Mouse (Mus musculus) hindbrain, embryonic 11.5 days (tissue): ENCODE data around the gene Naaladl1. TPM values are rescaled to one million over a fixed set of nuclear protein-coding genes. Genes with fewer than 3 reads are reported as not detected.
A peak's percentile ranks its signal among the peaks of the same experiment; 100 is the strongest.
"Not testable (repeated sequence)": the region's sequence is repeated elsewhere in the genome, so short reads cannot be mapped to it uniquely, and the experiment has no call there.

ENCODE experiments used
- ATAC-seq: fragments of 200-750 bp; cut with Nextera tagmentation; 2 replicates; pipeline ENCODE4 v1.8.0; 2017; ENCODE audit warnings: mild to moderate bottlenecking, moderate TSS enrichment, moderate library complexity; ENCODE audit not compliant: low FRiP score
- DNase-seq: peaks from one replicate; pipeline ENCODE4 v3.0.0-alpha.2; 2015; ENCODE audit warnings: low spot score
- H3K27ac ChIP-seq: fragments of 300-500 bp; sonication (generic); 2 replicates; pipeline ENCODE4 v1.5.1; 2014; ENCODE audit warnings: mild to moderate bottlenecking, low read depth, low read length
- H3K27me3 ChIP-seq: fragments of 300-500 bp; sonication (generic); 2 replicates; pipeline ENCODE4 v1.6.1; 2014; ENCODE audit warnings: mild to moderate bottlenecking, low read length, moderate library complexity, mixed read lengths; ENCODE audit not compliant: control insufficient read depth, insufficient read depth
- H3K36me3 ChIP-seq: fragments of 300-500 bp; sonication (generic); 2 replicates; pipeline ENCODE4 v1.6.1; 2014; ENCODE audit warnings: mild to moderate bottlenecking, low read length, moderate library complexity, mixed read lengths; ENCODE audit not compliant: control insufficient read depth, insufficient read depth
- H3K4me1 ChIP-seq: fragments of 300-500 bp; sonication (generic); replicated peaks from 2 replicates; pipeline ENCODE4 v1.6.1; 2014; ENCODE audit warnings: low read length, mixed read lengths; ENCODE audit not compliant: control insufficient read depth, insufficient read depth
- H3K4me2 ChIP-seq: fragments of 300-500 bp; sonication (generic); replicated peaks from 2 replicates; pipeline ENCODE4 v1.6.1; 2014; ENCODE audit warnings: mild to moderate bottlenecking, low read depth, low read length
- H3K4me3 ChIP-seq: fragments of 300-500 bp; sonication (generic); 2 replicates; pipeline ENCODE4 v1.5.1; 2014; ENCODE audit warnings: low read depth, low read length
- H3K9ac ChIP-seq: fragments of 300-500 bp; sonication (generic); 2 replicates; pipeline ENCODE4 v1.6.1; 2014; ENCODE audit warnings: low read depth, low read length
- H3K9me3 ChIP-seq: fragments of 300-500 bp; sonication (generic); 2 replicates; pipeline ENCODE4 v1.6.1; 2016; ENCODE audit warnings: low read length; ENCODE audit not compliant: control insufficient read depth
- WGBS: fragments of 180-500 bp; shearing (Covaris S2); extraction: QIAGEN DNeasy Blood & Tissue Kit; methylation state at CpG from one replicate; pipeline ENCODE4 v1.1.7; 2014; 5-methylcytosine and 5-hydroxymethylcytosine counted together
- polyA plus RNA-seq: library from polyadenylated mRNA; unstranded; fragments of >200 nt; fragmentation: Nextera tagmentation; extraction: Ambion mirVana; gene quantifications from 2 replicates; pipeline ENCODE4 v1.2.1, GENCODE M21; 2014

The Naaladl1 gene
- polyA plus RNA-seq, 1 experiment from 2014 or later, result 0.59 TPM

DNA sequence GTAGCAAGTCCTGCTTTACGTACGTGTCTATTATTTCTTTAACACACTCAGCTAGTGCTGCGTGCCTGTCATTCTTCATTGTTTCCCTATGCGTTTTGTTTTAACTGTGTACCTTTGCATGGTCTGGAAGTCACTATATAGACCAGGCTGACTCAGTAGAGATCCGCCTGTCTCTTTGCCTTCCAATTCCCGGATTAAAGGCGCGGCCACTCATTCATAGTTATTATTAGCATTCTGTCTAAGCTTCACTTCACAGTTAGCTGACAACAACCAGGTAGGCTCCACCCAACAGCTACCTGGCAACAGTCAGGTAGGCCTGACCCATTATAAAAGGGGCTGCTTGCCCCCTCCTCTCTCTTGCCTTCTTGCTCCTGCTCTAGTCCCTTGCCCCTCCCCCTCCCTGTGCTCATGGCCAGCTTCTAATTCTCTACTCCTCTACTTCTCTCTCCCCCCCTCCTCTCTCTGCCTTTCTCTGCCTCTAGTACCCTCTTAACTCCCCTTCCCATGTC lies 13.1 kb downstream of the Naaladl1 start:
- WGBS, result 2% methylated on average over 8 of the region's 8 CpGs
- Histone ChIP-seq H3K9ac (peak overlapping the region; percentile 90), H3K36me3 (peaks cover 6% of the 10 kb centered on the region; the same call in 1 of the 2 replicates), H3K27me3 (no peaks in the 10 kb centered on the region), H3K9me3 (no peaks in the 10 kb centered on the region), H3K27ac (peak overlapping the region; percentile 95), H3K4me1 (peaks cover 11% of the 10 kb centered on the region), H3K4me2 (peak overlapping the region; percentile 94), H3K4me3 (peak overlapping the region; percentile 57)
- ATAC-seq (peak; percentile 70), DNase-seq (no peak)

DNA sequence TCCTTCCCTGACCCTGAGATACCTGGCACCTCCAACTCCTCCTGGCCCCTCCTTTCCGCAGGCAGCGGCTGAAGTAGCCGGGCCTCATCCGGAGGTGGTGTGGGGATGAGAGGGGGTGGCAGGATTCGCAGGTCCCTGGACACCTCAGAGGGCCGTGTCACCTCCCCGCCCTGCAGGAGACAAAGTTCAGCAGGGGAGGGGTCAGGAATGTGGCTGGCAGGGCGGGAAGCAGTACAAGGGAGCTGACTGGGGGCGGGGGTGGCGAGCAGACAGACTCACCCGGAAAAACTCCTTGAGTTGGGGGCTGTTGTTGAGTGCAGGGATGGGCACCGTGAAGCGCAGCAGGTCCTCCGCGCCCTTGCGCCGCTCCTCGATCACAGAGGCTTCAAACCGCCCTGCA lies 16.2 kb downstream of the Naaladl1 start:
- DNase-seq, result no peak
- Histone ChIP-seq H3K4me2 (no peak overlapping the region), H3K36me3 (no peaks in the 10 kb centered on the region; the same call in 1 of the 2 replicates), H3K9me3 (no peaks in the 10 kb centered on the region), H3K4me1 (peaks cover 9% of the 10 kb centered on the region), H3K27me3 (no peaks in the 10 kb centered on the region), H3K27ac (no peak overlapping the region), H3K4me3 (no peak overlapping the region), H3K9ac (no peak overlapping the region)
- 37% methylated on average over 19 of the region's 19 CpGs for WGBS
- ATAC-seq, result no peak

DNA sequence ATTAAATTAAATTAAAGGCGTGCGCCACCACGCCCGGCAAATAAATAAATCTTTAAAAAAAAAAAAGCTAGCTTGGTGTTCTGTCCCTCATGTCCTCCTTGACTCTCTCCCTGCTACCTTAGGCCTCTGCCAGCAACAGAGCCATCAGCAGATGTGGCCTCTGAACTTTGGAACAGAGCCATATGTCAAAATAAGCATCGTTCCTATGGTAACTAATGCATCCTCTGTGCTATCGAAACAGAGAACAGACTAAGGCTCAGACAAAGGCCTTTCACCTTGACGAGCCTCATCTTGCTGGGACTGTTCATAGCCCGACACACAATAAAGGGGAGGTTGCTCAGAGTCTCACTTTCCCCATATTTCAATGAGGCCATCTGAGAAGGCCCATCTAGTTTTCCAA lies 17.7 kb downstream of the Naaladl1 start:
- no peaks in the 10 kb centered on the region for H3K27me3 ChIP-seq
- no peaks in the 10 kb centered on the region for H3K36me3 ChIP-seq
- H3K4me2 ChIP-seq, result no peak overlapping the region
- H3K27ac ChIP-seq, result peak overlapping the region; percentile 36; the same call in 1 of the 2 replicates
- DNase-seq (peak; percentile 36), ATAC-seq (no peak)
- no peaks in the 10 kb centered on the region for H3K9me3 ChIP-seq
- no peak overlapping the region for H3K4me3 ChIP-seq
- WGBS, result 68% methylated on average over 8 of the region's 8 CpGs
- peaks cover 4% of the 10 kb centered on the region; the same call in 1 of the 2 replicates for H3K4me1 ChIP-seq
- no peak overlapping the region for H3K9ac ChIP-seq

DNA sequence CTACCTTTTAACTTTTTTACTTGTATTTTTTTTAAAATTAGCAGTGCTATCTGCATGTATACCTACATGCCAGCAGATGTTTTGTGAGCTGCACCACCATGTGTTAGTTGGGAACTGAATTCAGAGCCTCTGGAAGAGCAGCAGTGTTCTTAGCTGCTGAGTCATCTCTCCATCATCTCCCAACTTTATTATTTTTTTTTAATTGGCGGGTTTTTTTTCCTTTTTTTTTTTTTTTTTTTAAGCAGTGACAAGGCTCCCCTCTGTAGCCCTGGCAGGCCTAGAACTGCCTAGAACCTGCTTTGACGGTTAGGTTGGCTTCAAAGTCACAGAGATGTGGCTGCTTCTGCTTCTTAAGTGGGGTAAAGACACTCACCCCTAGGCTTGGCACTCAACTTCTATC lies 19.3 kb downstream of the Naaladl1 start:
- H3K9me3 ChIP-seq, result no peaks in the 10 kb centered on the region
- ATAC-seq (no peak), DNase-seq (no peak)
- no peaks in the 10 kb centered on the region for H3K4me1 ChIP-seq
- H3K36me3 ChIP-seq, result no peaks in the 10 kb centered on the region
- H3K9ac ChIP-seq, result no peak overlapping the region
- no peak overlapping the region for H3K4me2 ChIP-seq
- H3K27ac ChIP-seq, result no peak overlapping the region
- 84% methylated on average over 2 of the region's 2 CpGs for WGBS
- no peak overlapping the region for H3K4me3 ChIP-seq
- no peaks in the 10 kb centered on the region for H3K27me3 ChIP-seq

DNA sequence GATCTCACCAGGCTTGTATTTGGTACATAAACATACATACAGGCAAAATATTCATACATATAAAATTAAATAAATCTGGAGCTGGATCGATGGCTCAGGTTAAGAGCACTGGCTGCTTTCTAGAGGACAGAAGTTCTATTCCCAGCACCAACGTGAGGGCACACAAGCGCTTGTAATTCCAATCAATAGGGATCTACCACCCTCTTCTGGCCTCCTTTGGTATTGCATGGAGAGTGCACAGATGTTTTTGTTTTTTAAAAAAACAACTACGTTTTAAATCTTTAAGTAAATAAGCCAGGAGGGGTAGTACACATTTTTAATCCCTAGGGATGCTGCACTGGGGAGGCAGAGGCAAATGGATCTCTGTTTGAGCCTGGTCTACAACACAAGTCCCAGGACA lies 20.7 kb downstream of the Naaladl1 start:
- no peak overlapping the region for H3K9ac ChIP-seq
- H3K27ac ChIP-seq, result no peak overlapping the region
- WGBS, result 25% methylated on average over 4 of the region's 4 CpGs
- no peaks in the 10 kb centered on the region for H3K9me3 ChIP-seq
- DNase-seq (peak; percentile 72), ATAC-seq (no peak)
- no peak overlapping the region for H3K4me3 ChIP-seq
- no peaks in the 10 kb centered on the region for H3K36me3 ChIP-seq
- no peaks in the 10 kb centered on the region for H3K27me3 ChIP-seq
- H3K4me1 ChIP-seq, result no peaks in the 10 kb centered on the region
- no peak overlapping the region for H3K4me2 ChIP-seq

DNA sequence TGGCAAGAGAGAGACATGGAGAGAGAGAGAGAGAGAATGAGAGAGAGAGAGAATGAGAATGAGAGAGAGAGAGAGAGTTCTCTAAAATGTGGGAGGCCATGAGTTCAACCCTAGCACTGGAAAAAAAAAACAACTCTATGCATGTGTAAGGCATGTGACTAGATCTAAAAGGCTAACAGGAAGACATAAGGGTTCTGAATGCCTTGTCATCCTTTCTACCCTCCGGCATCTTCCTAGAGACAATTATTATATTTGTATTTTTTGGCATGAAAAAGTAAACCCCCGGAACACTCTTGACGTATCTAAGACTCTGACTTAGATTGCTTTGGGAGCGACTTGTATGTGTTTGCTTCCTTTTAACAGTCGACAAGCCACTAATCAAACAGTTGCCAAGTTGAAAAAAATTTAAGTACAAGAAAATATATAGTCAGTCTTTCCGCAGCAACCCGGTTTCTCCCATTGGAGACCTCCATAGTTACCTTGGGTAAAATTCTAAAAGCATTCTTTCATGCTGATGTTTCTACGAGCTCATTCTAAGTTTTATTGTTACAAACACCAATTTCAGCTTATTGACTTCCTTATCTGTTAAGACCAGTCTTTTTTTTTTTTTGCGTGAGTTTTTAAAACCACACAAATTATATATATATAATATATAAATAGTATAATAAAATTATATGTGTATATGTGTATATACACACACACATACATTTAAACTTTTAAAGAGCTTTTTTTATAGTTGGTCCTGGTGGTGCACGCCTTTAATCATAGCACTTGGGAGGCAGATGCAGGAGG lies 21.4 kb downstream of the Naaladl1 start:
- H3K27ac ChIP-seq, result no peak overlapping the region
- WGBS, result 75% methylated on average over 10 of the region's 10 CpGs
- ATAC-seq, result no peak
- H3K4me1 ChIP-seq, result no peaks in the 10 kb centered on the region
- no peaks in the 10 kb centered on the region for H3K36me3 ChIP-seq
- H3K4me3 ChIP-seq, result peak overlapping the region; percentile 45
- H3K9ac ChIP-seq, result no peak overlapping the region; the same call in 1 of the 2 replicates
- DNase-seq, result no peak
- no peaks in the 10 kb centered on the region for H3K27me3 ChIP-seq
- H3K4me2 ChIP-seq, result peak overlapping the region; percentile 47
- H3K9me3 ChIP-seq, result no peaks in the 10 kb centered on the region

DNA sequence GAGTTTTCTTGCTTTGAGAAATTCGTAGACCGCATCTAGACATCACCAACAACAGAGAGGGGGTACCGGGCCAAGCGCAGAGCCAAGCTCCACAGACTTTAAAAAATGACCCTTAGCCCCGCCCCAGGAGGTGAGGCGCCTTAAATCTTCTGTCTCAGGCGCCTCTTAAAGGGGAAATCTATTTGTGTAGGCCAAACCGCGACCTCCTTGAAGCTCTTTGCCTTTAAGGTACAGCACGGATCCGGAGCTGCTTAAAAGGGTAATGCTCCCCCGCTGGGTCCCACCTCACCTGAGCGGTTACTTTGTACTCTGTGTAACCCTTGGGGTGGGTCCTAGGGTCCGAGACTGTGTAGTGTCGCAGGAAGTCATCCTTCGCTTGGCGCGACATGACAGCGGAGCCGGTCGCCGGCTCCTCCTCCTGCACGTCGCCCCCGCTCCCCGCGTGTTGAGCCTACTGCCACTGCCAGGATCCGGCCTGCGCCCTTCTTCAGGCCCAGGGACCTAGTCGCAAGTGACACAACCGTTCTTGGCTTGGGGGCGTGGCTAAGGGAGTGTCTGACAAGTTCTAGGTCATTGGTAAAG lies 22.3 kb downstream of the Naaladl1 start, which contains the start of gene Snx15:
TSS of gene Snx15 (minus strand) at position 545 of the 582 bp plus-strand sequence.
- H3K9ac ChIP-seq, result peak within 1 kb of the TSS; percentile 61
- H3K9me3 ChIP-seq, result no peaks in the 10 kb centered on the region
- ATAC-seq (peak; percentile 92), DNase-seq (peak; percentile 92)
- H3K4me3 ChIP-seq, result peak within 1 kb of the TSS; percentile 45
- peak within 1 kb of the TSS; percentile 74; the same call in 1 of the 2 replicates for H3K27ac ChIP-seq
- no peaks in the 10 kb centered on the region for H3K36me3 ChIP-seq
- peak within 1 kb of the TSS; percentile 47 for H3K4me2 ChIP-seq
- under 1% methylated on average over 32 of the region's 32 CpGs for WGBS
- H3K4me1 ChIP-seq, result no peaks in the 10 kb centered on the region
- H3K27me3 ChIP-seq, result no peaks in the 10 kb centered on the region

DNA sequence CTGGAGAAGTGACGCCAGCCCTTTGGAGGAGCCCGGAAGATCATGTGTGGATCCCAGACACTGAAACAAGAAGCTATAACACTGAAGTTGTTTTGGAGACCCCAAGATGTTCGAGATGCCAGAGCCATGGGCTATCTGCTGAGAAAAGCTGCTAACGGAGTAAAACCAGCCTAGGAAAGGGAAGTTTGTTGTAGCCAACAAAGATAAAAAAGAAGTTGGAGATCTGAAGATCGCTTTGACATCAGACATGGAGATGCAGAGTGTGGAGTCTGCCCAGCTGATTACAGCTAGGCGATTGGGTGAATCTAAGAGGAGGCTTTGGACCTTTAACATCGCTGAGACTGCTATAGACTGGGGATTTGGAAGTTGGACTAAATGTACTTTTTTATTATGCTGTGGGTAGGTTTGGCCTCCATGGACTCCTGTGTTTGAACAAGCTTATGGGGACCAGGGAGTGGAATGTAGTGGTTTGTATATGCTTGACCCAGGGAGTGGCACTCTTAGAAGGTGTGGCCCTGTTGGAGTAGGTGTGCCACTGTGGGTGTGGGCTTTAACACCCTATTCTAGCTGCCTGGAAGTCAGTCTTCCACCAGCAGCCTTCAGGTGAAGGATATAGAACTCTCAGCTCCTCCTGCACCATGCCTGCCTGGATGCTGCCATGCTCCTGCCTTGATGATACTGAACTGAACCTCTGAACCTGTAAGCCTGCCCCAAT lies 25.0 kb downstream of the Naaladl1 start:
- not testable (repeated sequence) for ATAC-seq, H3K9me3 ChIP-seq, DNase-seq, H3K9ac ChIP-seq, H3K27me3 ChIP-seq, H3K27ac ChIP-seq, H3K4me2 ChIP-seq, H3K4me1 ChIP-seq, H3K36me3 ChIP-seq, H3K4me3 ChIP-seq
- WGBS, result 83% methylated on average over 7 of the region's 7 CpGs
